Mouse (Mus musculus): ENCODE data around the gene Cryba1. TPM values are rescaled to one million over a fixed set of nuclear protein-coding genes. Genes with fewer than 3 reads are reported as not detected.

The Cryba1 gene
- polyA plus RNA-seq, 1 experiment from 2014 or later: not detected

GRCm38 (mm10) chr11:77673428-77673991, 51.6 kb downstream of the Cryba1 start:
- Histone ChIP-seq H3K36me3 (ENCODE audit: control insufficient read depth, insufficient read depth, low read length) (no peaks in the 10 kb centered on the region), H3K9ac (ENCODE audit: low read length) (no peak overlapping the region), H3K27ac (replicated peaks; ENCODE audit: low read depth, low read length) (no peak overlapping the region), H3K9me3 (ENCODE audit: control insufficient read depth, low read length) (no peaks in the 10 kb centered on the region), H3K27me3 (ENCODE audit: control insufficient read depth, insufficient read depth, low read length) (no peaks in the 10 kb centered on the region), H3K4me3 (ENCODE audit: low read depth, low read length) (no peak overlapping the region), H3K4me1 (ENCODE audit: control insufficient read depth, insufficient read depth, low read length) (no peaks in the 10 kb centered on the region), H3K4me2 (ENCODE audit: low read depth, severe bottlenecking) (no peak overlapping the region)
- WGBS: 63% methylated on average over 4 of the region's 4 CpGs
- no peak for ATAC-seq (ENCODE audit: insufficient number of reproducible peaks, low FRiP score, low TSS enrichment, low read depth)
- no peak for DNase-seq (ENCODE audit: low spot score)

- ATAC-seq (ENCODE audit: insufficient number of reproducible peaks, low FRiP score, low TSS enrichment, low read depth): no peak
- no peaks in the 10 kb centered on the region for H3K4me1 ChIP-seq (ENCODE audit: control insufficient read depth, insufficient read depth, low read length)
Measured at GRCm38 (mm10) chr11:77672746-77673145, 52.3 kb downstream of the Cryba1 start.

More at GRCm38 (mm10) chr11:77672746-77673145, 52.3 kb downstream of the Cryba1 start:
- Histone ChIP-seq H3K9ac (ENCODE audit: low read length) (no peak overlapping the region), H3K9me3 (ENCODE audit: control insufficient read depth, low read length) (no peaks in the 10 kb centered on the region), H3K4me3 (ENCODE audit: low read depth, low read length) (no peak overlapping the region), H3K27me3 (ENCODE audit: control insufficient read depth, insufficient read depth, low read length) (no peaks in the 10 kb centered on the region), H3K27ac (replicated peaks; ENCODE audit: low read depth, low read length) (no peak overlapping the region), H3K4me2 (ENCODE audit: low read depth, severe bottlenecking) (no peak overlapping the region), H3K36me3 (ENCODE audit: control insufficient read depth, insufficient read depth, low read length) (no peaks in the 10 kb centered on the region)
- WGBS: 99% methylated on average over 2 of the region's 2 CpGs
- no peak for DNase-seq (ENCODE audit: low spot score)

Other genes with a start within 250 kb of the Cryba1 start
- gene Ankrd13b, start 235.6 kb downstream of the Cryba1 start, polyA plus RNA-seq (2014; fragmentation: Nextera tagmentation; extraction: Ambion mirVana): 12.8 and 13.3 TPM in 2 replicates
- 16.4 and 17.0 TPM in 2 replicates for gene Git1, start 231.7 kb downstream of the Cryba1 start, polyA plus RNA-seq (2014; fragmentation: Nextera tagmentation; extraction: Ambion mirVana)
- 0.71 and 1.3 TPM in 2 replicates for gene Abhd15, start 210.2 kb downstream of the Cryba1 start, polyA plus RNA-seq (2014; fragmentation: Nextera tagmentation; extraction: Ambion mirVana)
- gene Trp53i13, start 209.3 kb downstream of the Cryba1 start, polyA plus RNA-seq (2014; fragmentation: Nextera tagmentation; extraction: Ambion mirVana): 42.2 and 43.4 TPM in 2 replicates
- 0.17 TPM in 1 of 2 replicates, not detected in the other for gene Gm10392, start 206.1 kb downstream of the Cryba1 start, polyA plus RNA-seq (2014; fragmentation: Nextera tagmentation; extraction: Ambion mirVana)
- gene Taok1, start 117.5 kb downstream of the Cryba1 start, polyA plus RNA-seq (2014; fragmentation: Nextera tagmentation; extraction: Ambion mirVana): 13.1 and 13.5 TPM in 2 replicates
- 4.6 and 5.7 TPM in 2 replicates for gene Nufip2, start 39.1 kb downstream of the Cryba1 start, polyA plus RNA-seq (2014; fragmentation: Nextera tagmentation; extraction: Ambion mirVana)
- 17.1 and 17.5 TPM in 2 replicates for gene Myo18a, start 38.0 kb upstream of the Cryba1 start, polyA plus RNA-seq (2014; fragmentation: Nextera tagmentation; extraction: Ambion mirVana)
- 0.47 and 0.68 TPM in 2 replicates for gene Gm10277, start 62.5 kb upstream of the Cryba1 start, polyA plus RNA-seq (2014; fragmentation: Nextera tagmentation; extraction: Ambion mirVana)
- gene Pipox, start 168.8 kb upstream of the Cryba1 start, polyA plus RNA-seq (2014; fragmentation: Nextera tagmentation; extraction: Ambion mirVana): 0.30 and 0.72 TPM in 2 replicates
- gene Sez6, start 205.5 kb upstream of the Cryba1 start, polyA plus RNA-seq (2014; fragmentation: Nextera tagmentation; extraction: Ambion mirVana): 0.10 and 0.23 TPM in 2 replicates